Mouse (Mus musculus) erythroid progenitor cell, adult 5-6 weeks (primary cell): ENCODE measurements around the gene Emc4. TPM values are rescaled to one million over a fixed set of nuclear protein-coding genes. Genes with fewer than 3 reads are reported as not detected.

Experiments used
- ATAC-seq: replicated peaks from 2 replicates; pipeline ENCODE4 v1.8.0; 2016; ENCODE audit warnings: moderate number of reproducible peaks, mild to moderate bottlenecking, moderate TSS enrichment, inconsistent platforms; ENCODE audit not compliant: poor library complexity, low FRiP score, severe bottlenecking
- total RNA-seq, 2 experiments: library from RNA; stranded (forward) in 1 of 2; stranded (reverse) in 1 of 2; fragments of 150-400 nt in 1 of 2; fragments of 186-747, 209-891 nt in 1 of 2; gene quantifications; 2 replicates each; pipeline versions ENCODE4 v1.2.3 to v1.2.4; 2015 to 2017; ENCODE audit warnings: low replicate concordance in 2 of 2

Emc4 gene
- total RNA-seq, 2 experiments from 2014 or later: 11.3 to 23.5 TPM

DNA sequence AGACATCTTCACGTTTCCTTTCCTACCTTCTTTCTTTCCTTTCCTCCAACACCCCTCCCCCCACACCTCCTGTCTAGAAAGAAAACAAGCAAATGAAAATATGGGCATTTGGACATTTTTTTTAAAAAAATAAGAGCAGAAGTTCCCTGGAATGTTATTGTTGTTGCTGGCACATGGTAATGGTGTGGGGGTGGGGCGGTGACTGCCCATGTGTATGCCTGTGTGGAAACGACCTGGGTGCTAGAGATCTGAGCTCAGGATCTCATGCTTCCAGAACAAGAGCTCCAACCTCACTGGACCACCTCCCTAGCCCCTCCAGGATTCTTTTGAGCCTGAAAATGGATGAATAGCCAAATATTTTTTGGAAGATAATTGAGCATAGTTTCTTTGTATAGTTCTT is 26.7 kb downstream of the Emc4 start:
- ATAC-seq: no peak

DNA sequence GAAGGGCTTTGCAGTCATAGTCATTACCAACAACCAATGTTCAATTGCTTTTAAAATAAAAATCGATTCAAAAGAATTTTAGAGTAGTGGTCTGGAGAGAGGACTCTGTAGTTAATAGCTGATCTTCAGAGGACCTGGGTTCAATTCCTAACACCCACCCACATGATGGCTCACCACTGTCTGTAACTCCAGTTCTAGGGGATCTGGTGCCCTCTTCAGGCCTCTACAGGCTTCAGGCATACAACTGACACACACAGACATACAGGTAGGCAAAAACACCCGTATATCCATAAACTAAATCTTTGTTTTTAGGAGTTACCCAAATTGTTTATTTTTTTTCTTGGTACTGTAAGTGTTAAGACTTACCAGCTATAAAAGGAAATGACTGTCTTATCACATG is 28.1 kb downstream of the Emc4 start:
- ATAC-seq: no peak

DNA sequence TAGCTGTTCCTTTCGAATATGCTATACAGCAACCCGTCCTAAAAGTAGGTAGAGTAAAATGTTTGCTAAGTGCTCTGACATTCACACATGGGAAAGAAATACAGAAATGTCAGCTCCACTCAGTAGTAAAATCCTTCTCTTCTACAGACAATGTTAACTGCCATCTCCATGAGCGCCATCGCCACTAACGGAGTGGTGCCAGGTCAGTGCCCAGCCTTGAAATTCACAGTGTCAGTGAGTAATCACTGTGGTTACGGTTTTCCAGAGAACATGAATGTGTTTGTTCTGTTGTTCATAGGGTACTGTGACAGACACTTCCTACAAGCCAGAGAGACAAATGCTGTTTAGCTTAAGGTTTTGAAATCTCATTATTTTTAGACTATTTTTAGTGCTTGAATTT is 30.6 kb downstream of the Emc4 start:
- no peak for ATAC-seq

DNA sequence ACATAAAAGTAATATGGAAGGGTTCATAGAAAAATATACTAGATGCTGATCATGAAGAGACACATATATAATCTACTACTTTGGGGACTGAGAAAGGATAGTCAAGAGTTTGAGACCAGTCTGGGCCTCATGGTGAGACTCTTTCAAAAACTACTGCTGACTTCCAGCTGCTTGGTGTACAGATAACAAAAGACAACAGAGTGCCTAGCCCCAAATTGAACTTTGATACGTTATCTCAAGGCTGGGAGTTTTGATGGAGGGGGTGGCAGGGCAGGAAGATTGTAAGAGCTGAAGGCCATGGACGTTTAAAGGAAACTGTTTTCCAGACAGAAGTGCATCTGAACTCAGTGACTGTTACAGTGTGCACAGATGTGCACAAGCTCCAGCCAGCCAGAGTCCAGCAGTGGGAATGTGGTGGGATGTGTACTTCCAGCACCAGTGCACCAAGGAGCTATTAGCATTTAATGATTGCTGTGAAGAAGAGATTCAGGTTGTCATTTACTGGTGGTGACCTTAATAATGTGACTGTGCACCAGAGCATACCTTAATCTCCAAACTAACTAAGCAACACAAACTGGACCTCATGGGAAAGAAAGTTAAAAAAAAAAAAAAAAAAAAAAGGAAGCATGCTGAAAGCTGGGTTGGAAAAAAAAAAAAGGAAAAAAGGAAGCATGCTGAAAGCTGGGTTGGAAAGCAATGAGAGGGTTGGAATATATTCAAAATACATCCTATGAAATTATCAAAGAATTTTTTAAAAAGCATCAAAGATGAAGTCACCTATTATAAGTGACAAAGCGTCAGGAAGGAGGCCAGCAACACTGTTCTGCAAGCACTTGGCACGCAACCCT is 35.6 kb downstream of the Emc4 start:
- no peak for ATAC-seq

DNA sequence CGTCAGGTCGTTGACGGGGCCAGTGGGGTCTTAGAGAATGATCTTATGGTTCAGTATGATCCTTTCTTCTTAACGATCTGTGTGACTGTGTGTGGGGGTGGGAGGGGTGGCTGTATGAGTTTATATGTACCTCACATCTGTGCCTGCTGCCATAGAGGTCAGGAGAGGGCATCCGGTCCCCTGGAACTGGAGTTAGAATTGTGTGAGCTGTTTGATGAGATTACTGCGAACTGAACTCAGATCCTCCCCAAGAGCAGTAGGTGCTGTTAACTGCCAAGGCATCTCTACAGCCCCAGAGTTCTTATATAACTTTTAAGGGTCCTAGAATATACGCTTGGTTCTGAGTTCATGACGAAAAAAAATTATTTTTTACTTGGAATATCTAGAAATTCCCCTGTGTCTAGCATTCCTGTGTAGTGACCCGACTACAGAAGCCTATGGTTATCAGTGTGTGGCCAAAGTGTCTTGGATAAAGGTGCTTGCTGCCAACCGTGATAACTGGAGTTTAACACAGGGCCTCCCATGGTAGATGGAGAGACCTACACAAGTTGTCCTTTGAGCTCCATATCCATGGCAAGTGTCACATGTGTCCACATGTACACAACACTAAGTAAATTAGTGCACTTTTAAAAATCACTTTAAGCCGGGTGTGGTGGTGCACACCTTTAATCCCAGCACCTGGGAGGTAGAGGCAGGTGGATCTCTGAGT is 39.6 kb downstream of the Emc4 start:
- peak; percentile 65 for ATAC-seq

DNA sequence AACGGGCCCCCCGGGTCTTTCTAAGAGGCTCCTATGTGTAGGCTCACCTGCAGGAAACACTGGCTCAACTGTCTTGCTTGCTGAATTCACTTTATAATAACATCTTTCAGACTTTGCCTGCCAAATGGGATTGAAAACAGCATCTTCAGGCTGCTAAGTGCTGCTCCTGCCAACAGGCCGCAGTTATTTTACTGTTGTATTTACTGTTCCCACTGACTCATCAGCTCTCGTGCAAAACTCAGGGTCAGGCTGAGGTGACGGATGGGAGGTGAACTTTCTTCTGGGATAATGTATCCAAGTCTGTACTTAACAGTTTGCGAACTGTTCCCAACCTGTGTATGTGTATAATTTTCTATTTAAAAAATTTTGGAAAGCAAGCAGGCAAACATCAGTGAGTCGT is 48.9 kb downstream of the Emc4 start:
- ATAC-seq: no peak

DNA sequence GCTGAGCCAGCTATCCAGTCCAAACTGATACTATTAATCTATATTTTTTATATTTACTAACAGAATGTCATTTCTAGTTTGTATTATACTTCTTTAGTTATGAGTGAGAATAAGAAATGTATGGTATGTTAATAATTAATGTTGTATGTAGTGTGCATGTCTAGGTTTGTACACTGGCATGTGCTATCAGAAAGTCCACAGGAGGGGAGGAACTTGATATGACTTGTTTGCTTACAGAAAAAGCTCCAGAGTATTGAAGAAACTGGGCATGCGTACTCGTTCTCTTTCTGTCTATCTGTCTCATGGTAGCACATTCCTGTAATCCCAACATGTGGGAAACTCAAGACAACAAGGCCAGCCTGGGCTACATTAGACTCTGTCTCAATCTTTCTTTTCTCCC is 49.6 kb downstream of the Emc4 start:
- no peak for ATAC-seq

DNA sequence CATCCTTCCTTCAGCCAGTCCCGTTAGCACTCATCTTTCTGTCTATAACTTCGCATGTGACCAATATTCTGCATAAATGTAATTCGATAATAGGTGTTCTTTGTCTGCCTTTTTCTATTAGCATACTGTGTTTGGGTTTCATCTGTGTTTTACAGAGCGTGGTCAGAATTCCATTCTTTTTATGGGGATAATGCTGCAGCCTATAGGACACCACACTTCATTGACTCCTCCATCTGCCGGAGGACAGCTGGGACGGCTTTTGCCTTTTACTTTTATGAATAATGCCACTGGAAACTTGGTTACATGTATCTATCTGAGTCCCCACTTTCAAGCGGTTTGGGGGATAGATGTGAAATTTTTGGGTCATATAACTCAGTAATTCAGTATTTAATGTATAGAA is 52.2 kb downstream of the Emc4 start:
- ATAC-seq: no peak

Other genes starting within 250 kb of the Emc4 start
- not detected in 2 replicates for gene Olfr1316, start 233.1 kb downstream of the Emc4 start, total RNA-seq (2015; ENCODE audit: low replicate concordance)
- not detected in 2 replicates for gene Olfr1316, start 233.1 kb downstream of the Emc4 start, total RNA-seq (2017; ENCODE audit: low replicate concordance)
- not detected in 2 replicates for gene Olfr1317, start 227.7 kb downstream of the Emc4 start, total RNA-seq (2015; ENCODE audit: low replicate concordance)
- not detected in 2 replicates for gene Olfr1317, start 227.7 kb downstream of the Emc4 start, total RNA-seq (2017; ENCODE audit: low replicate concordance)
- not detected in 2 replicates for gene Olfr1318, start 213.8 kb downstream of the Emc4 start, total RNA-seq (2015; ENCODE audit: low replicate concordance)
- not detected in 2 replicates for gene Olfr1318, start 213.8 kb downstream of the Emc4 start, total RNA-seq (2017; ENCODE audit: low replicate concordance)
- 2.5 and 5.0 TPM in 2 replicates for gene Lpcat4, start 128.6 kb downstream of the Emc4 start, total RNA-seq (2015; ENCODE audit: low replicate concordance)
- gene Lpcat4, start 128.6 kb downstream of the Emc4 start, total RNA-seq (2017; ENCODE audit: low replicate concordance): 0.39 TPM in 1 of 2 replicates, not detected in the other
- not detected in 2 replicates for gene Nutm1, start 108.7 kb downstream of the Emc4 start, total RNA-seq (2015; ENCODE audit: low replicate concordance)
- gene Nutm1, start 108.7 kb downstream of the Emc4 start, total RNA-seq (2017; ENCODE audit: low replicate concordance): not detected in 2 replicates
- 23.5 and 32.4 TPM in 2 replicates for gene Nop10, start 106.1 kb downstream of the Emc4 start, total RNA-seq (2015; ENCODE audit: low replicate concordance)
- 12.3 and 16.3 TPM in 2 replicates for gene Nop10, start 106.1 kb downstream of the Emc4 start, total RNA-seq (2017; ENCODE audit: low replicate concordance)
- gene Slc12a6, start 102.2 kb downstream of the Emc4 start, total RNA-seq (2015; ENCODE audit: low replicate concordance): 52.8 and 57.7 TPM in 2 replicates
- gene Slc12a6, start 102.2 kb downstream of the Emc4 start, total RNA-seq (2017; ENCODE audit: low replicate concordance): 42.4 and 70.9 TPM in 2 replicates
- gene Gm21985, start 101.7 kb downstream of the Emc4 start, total RNA-seq (2015; ENCODE audit: low replicate concordance): 1.4 TPM in 1 of 2 replicates, not detected in the other
- 1.3 and 9.0 TPM in 2 replicates for gene Gm21985, start 101.7 kb downstream of the Emc4 start, total RNA-seq (2017; ENCODE audit: low replicate concordance)
- gene Katnbl1, start 11.2 kb upstream of the Emc4 start, total RNA-seq (2015; ENCODE audit: low replicate concordance): 21.3 and 29.3 TPM in 2 replicates
- gene Katnbl1, start 11.2 kb upstream of the Emc4 start, total RNA-seq (2017; ENCODE audit: low replicate concordance): 20.7 and 21.3 TPM in 2 replicates
- 5.0 and 5.8 TPM in 2 replicates for gene Emc7, start 87.0 kb upstream of the Emc4 start, total RNA-seq (2015; ENCODE audit: low replicate concordance)
- 7.2 and 7.3 TPM in 2 replicates for gene Emc7, start 87.0 kb upstream of the Emc4 start, total RNA-seq (2017; ENCODE audit: low replicate concordance)
- gene Chrm5, start 112.7 kb upstream of the Emc4 start, total RNA-seq (2015; ENCODE audit: low replicate concordance): not detected in 2 replicates
- gene Chrm5, start 112.7 kb upstream of the Emc4 start, total RNA-seq (2017; ENCODE audit: low replicate concordance): not detected in 2 replicates
- 1.4 TPM in 1 of 2 replicates, not detected in the other for gene Aven, start 124.9 kb upstream of the Emc4 start, total RNA-seq (2015; ENCODE audit: low replicate concordance)
- gene Aven, start 124.9 kb upstream of the Emc4 start, total RNA-seq (2017; ENCODE audit: low replicate concordance): 2.3 and 5.1 TPM in 2 replicates